Mouse (Mus musculus) megakaryocyte, embryonic 14.5 days (primary cell): ENCODE data around the gene Usp54. TPM values are rescaled to one million over a fixed set of nuclear protein-coding genes. Genes with fewer than 3 reads are reported as not detected.
"Not testable (repeated sequence)": the region's sequence is repeated elsewhere in the genome, so short reads cannot be mapped to it uniquely, and the experiment has no call there.

ENCODE experiments used
- H3K27me3 ChIP-seq: replicated peaks from 2 replicates; pipeline ENCODE3; 2012; ENCODE audit warnings: inconsistent platforms
- H3K36me3 ChIP-seq: replicated peaks from 2 replicates; pipeline ENCODE3; 2012; ENCODE audit warnings: low read length, inconsistent platforms, mixed read lengths
- H3K4me1 ChIP-seq: 2 replicates; pipeline ENCODE4 v1.6.1; 2012; ENCODE audit warnings: inconsistent platforms
- H3K4me3 ChIP-seq: replicated peaks from 2 replicates; pipeline ENCODE3; 2012; ENCODE audit warnings: moderate library complexity, mild to moderate bottlenecking, inconsistent platforms
- H3K9me3 ChIP-seq: 2 replicates; pipeline ENCODE4 v1.6.1; 2012; ENCODE audit warnings: inconsistent platforms
- FLI1 ChIP-seq: IDR thresholded peaks from 2 replicates; pipeline ENCODE4 v1.6.1; 2012; ENCODE audit warnings: low read length, inconsistent platforms, mixed read lengths
- GATA1 ChIP-seq: IDR thresholded peaks from 3 replicates; pipeline ENCODE4 v1.6.1; 2012; ENCODE audit warnings: mixed read lengths, low read length, inconsistent platforms, borderline replicate concordance
- polyA plus RNA-seq: library from polyadenylated mRNA; stranded (reverse); fragments of >175 nt; gene quantifications from 2 replicates; pipeline ENCODE4 v1.2.3, GENCODE M21; 2012; ENCODE audit warnings: low replicate concordance; ENCODE audit not compliant: insufficient read depth

Gene Usp54
- polyA plus RNA-seq, 1 experiment: 1.5 TPM

DNA sequence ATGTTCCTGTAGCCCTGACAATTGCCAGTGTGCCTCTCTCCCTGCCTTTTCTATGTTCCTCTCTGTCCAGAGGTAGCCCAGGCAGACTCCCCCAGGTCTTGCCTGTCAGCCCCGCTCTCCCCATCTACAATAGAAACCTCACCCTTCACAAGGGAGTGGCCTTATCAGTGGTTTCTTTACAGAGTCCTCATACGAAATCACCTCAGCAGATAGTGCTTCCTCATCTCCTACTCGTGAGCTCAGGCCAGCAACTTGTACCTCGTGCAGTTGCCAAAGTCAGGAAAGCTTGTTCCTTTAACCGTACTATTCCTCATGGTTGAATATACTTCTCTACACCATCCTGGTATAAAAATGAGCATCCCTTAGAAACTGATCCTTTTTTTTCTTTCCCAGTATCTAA, 53.4 kb downstream of the Usp54 start:
- Histone ChIP-seq H3K4me1 (peaks cover 14% of the 10 kb centered on the region), H3K36me3 (peaks cover 83% of the 10 kb centered on the region), H3K4me3 (no peak overlapping the region), H3K27me3 (no peaks in the 10 kb centered on the region), H3K9me3 (no peaks in the 10 kb centered on the region)
- TF ChIP-seq GATA1 (no peak), FLI1 (no peak)

DNA sequence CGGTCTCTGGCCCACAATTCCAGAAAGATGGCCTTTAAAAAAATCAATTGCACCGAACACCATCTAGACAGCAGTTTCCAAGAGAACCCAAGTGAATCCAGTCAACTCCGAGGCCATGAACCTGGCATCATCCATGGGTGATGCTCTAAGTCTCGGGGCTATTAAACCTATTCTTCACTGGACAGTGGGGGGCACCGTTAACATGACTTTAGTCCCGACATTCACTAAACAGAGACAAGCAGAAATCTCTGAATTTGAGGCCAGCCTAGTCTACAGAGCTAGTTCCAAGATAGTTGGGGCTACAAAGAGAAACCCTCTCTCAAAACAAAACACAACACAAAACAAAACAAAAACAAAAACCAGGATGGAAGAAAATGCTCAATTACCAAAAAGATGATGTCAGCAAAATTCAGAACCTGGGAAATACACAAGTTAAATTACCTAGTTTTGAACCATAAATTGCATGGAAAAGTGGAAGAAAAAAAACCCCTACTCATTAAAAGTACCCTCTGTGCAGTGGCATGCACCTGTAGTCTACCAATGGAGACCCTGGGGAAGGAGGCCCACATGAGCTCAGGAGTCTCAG, 61.9 kb downstream of the Usp54 start:
- TF ChIP-seq GATA1 (no peak), FLI1 (no peak)

DNA sequence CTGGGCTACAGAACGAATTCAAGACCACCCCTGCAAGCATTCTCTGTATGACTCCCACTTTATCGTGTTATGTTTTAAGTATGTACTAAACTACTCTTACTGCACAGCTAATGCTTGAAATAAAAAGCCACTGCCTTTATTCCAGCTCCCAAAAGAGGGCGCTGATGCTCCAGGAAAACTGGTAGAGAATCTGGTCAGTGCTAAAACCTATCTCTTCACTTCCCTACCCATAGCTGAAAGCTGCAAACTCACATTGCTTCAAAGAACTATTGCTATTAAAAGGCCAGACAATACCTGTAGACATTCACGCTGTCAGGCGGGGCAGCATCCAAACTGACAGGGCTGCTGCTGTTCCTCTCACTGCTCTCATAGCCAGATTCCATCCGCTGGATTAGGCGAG, 64.7 kb downstream of the Usp54 start:
- TF ChIP-seq GATA1: no peak
- TF ChIP-seq FLI1: no peak
- peaks cover 86% of the 10 kb centered on the region for H3K36me3 ChIP-seq
- H3K4me1 ChIP-seq: no peaks in the 10 kb centered on the region; the same call in 1 of the 2 replicates
- no peaks in the 10 kb centered on the region for H3K9me3 ChIP-seq
- H3K27me3 ChIP-seq: no peaks in the 10 kb centered on the region
- no peak overlapping the region for H3K4me3 ChIP-seq

More for the DNA sequence above, 61.9 kb downstream of the Usp54 start:
- Histone ChIP-seq H3K9me3 (no peaks in the 10 kb centered on the region), H3K4me3 (no peak overlapping the region), H3K4me1 (peaks cover 8% of the 10 kb centered on the region), H3K27me3 (no peaks in the 10 kb centered on the region), H3K36me3 (peaks cover 86% of the 10 kb centered on the region)

DNA sequence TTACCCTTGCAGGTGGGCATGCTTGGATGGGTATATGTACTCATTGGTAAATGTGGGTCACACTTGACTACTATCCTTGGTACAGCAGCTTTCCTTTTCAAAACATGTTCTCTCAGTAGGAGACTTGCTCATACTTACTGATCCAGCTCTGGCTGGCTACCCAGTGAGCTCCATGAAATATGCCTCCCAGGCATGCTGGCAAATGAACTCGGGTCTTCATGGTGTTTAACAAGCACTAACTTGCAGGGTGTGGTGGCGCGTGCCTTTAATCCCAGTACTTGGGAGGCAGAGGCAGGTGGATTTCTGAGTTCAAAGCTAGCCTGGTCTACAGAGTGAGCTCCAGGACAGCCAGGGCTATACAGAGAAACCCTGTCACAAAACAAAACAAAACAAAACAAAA, 67.7 kb downstream of the Usp54 start:
- not testable (repeated sequence) for H3K27me3 ChIP-seq, H3K4me3 ChIP-seq, H3K4me1 ChIP-seq, H3K9me3 ChIP-seq
- H3K36me3 ChIP-seq: peaks cover 93% of the 10 kb centered on the region

DNA sequence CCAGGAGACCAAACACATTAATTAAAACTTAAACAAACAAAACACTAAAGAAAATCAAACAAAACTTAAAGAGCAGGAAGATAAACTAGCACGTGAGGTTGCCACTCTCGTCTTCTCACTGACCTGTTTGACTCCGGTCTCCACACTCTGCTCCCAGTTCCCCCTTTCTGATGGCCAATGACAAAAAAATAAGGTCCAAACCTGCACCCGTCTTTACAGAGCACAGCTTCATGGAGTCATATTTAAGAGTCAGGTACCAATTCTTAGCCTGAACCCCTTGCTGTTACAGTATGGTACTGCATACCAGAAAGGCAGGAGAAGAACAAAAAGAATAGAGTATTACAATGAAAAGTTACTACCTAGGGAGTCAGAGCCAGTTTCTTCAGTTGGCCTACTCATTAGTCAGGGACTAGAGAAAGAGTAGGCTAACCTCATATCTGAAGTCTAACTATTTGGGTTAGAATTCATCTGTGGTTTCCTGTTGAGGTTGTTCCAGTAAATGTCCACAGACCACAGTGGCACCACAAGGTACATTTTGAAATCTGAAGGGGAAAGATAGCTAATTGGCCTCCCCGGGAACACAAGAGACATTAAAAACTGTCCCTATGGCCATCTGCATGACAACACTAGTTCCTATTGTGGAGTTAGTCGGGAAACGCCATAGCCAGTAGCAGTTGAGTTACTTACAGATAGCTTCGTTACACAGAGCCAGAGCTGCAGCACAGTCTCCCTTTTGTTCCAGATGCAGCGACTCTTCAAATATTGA, 75.4 kb downstream of the Usp54 start:
- peaks cover 98% of the 10 kb centered on the region for H3K36me3 ChIP-seq
- H3K27me3 ChIP-seq: peaks cover 31% of the 10 kb centered on the region
- peak overlapping the region; percentile 79 for H3K4me3 ChIP-seq
- no peaks in the 10 kb centered on the region for H3K9me3 ChIP-seq
- TF ChIP-seq FLI1 (no peak), GATA1 (no peak; the same call in 2 of the 3 replicates)
- peaks cover 28% of the 10 kb centered on the region for H3K4me1 ChIP-seq

DNA sequence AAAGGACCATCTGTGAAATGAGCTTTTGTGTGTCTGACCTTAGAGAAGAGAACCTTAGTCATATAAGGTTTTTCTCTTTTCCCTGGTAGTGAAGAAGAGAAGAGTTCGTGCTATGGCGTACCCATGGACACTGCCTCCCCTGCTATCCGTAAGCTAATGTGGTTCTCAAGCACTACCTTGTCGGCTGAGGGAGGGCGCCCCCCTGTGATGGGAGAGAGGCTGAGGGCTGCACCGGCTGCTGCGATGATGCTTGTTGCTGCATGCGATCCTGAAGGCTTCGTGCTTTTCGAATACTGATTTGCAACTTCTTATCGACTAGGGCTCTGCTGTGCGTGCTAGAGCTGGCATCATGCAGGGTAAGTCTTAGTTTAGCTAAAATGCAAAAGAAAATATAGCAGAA, 76.2 kb downstream of the Usp54 start:
- TF ChIP-seq FLI1: no peak
- no peak for TF ChIP-seq GATA1
- Histone ChIP-seq H3K36me3 (peaks cover 97% of the 10 kb centered on the region), H3K4me3 (no peak overlapping the region), H3K4me1 (peaks cover 28% of the 10 kb centered on the region), H3K27me3 (peaks cover 29% of the 10 kb centered on the region), H3K9me3 (no peaks in the 10 kb centered on the region)

DNA sequence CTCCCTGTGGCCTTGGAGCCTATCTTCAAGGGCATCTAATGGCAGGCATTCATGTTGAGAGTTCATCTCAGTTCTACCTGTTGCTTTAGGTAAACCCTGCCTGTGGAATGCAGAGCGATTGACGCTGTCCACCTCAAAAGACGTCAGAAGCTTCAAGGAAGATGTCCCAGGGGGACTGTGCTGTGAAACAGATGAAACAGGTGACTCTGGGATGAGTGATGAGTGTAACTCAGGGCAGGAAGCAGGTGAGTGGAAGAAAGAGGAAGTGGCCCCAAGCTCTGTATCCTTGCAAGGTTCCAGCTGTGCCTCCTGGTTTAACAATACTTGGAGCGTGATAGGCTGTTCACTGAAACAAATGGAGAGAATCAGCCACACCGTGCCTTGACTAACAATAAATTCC, 79.0 kb downstream of the Usp54 start:
- H3K27me3 ChIP-seq: peaks cover 21% of the 10 kb centered on the region
- peaks cover 24% of the 10 kb centered on the region for H3K4me1 ChIP-seq
- no peak overlapping the region for H3K4me3 ChIP-seq
- TF ChIP-seq GATA1 (no peak), FLI1 (no peak)
- H3K36me3 ChIP-seq: peaks cover 92% of the 10 kb centered on the region
- peaks cover 4% of the 10 kb centered on the region; the same call in 1 of the 2 replicates for H3K9me3 ChIP-seq

DNA sequence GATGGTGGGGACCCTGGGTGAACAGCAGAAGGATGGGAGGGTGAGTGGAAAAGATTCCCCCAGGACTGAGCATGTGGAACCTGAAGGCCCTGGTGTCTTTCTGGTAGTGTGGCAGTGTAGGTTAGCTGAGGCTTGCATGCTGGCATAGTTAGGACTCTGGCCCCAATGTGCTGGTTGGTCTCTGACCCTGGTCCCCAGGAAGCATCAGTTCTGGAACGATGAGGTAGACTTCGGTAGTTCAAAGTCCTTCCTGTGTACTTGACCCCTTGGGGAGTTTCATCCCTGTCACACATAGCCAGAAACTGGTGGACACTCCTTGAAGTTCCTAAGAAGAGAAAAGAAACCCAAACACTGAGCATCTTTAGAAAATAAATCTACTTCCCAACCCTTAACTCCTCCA, 90.7 kb downstream of the Usp54 start:
- Histone ChIP-seq H3K27me3 (no peaks in the 10 kb centered on the region), H3K4me1 (peaks cover 5% of the 10 kb centered on the region; the same call in 1 of the 2 replicates), H3K36me3 (peaks cover 76% of the 10 kb centered on the region), H3K4me3 (no peak overlapping the region), H3K9me3 (no peaks in the 10 kb centered on the region)
- TF ChIP-seq GATA1 (no peak), FLI1 (no peak)

DNA sequence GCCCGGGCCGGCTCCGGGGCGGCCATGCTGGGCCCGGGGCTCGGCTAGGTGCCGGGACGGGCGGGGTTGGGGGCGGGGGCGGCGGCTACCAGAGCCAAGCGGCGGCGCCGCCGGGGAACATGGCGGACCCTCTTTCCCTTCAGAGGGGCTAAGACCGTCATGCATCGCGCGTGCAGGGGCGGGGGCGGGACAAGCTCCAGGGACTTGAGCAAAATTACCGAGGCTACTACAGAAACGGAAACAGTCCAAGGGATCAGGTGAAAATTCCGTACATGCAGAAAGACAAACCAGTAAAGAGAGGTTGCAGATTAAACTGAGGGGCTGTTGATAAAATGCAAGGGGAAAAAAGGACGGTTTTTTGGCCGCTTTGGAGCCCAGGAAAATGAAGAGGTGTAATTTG, 94.4 kb downstream of the Usp54 start, which contains the start of gene Ppp3cb:
TSS of gene Ppp3cb (minus strand) at position 159 of the 400 bp plus-strand sequence.
- TF ChIP-seq GATA1 (no peak), FLI1 (no peak)
- H3K4me1 ChIP-seq: peaks cover 33% of the 10 kb centered on the region; the same call in 1 of the 2 replicates
- H3K36me3 ChIP-seq: peaks cover 38% of the 10 kb centered on the region
- no peaks in the 10 kb centered on the region for H3K9me3 ChIP-seq
- H3K4me3 ChIP-seq: peak within 1 kb of the TSS; percentile 93
- no peaks in the 10 kb centered on the region for H3K27me3 ChIP-seq

DNA sequence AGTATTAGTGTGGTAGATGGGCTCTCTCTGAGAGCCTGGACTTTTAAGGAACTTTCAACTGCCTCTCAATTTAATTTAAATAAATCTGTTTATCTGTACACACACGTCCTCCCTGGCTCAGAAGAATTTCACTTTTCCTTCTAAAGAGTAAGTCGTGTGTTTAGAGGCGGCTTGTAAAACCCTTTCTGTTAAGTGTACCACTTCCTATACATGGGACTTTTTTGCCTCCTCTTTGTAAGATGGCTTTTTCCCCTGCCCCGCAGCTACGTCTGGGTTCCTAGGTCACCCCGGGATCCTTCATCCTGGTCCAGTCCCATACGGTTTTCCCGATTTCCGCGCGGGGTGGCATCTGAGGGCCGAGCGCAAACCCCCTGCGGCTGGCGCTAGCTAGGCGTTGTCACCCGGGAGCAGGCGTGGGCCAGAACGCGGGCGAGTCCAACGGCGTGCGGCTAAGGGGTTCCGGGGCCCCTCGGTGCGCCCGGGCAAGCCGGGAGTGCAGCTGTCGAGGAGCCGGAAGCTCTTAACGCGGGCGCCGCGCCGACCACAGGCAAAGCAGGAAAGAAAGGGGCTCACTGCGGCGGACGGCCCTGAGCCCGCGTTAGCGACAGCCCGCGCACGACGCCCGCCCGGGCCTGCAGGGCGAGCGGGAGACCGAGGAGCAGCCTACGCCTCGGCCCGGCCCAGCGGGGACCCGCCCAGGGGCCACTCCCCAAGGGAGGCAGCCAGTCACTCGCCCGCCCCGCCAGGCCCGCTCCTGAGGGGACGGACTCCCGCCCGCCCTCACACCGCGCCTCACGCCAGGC, 95.1 kb downstream of the Usp54 start:
- no peaks in the 10 kb centered on the region for H3K9me3 ChIP-seq
- peaks cover 38% of the 10 kb centered on the region; the same call in 1 of the 2 replicates for H3K4me1 ChIP-seq
- TF ChIP-seq GATA1 (no peak), FLI1 (no peak)
- peak overlapping the region; percentile 93 for H3K4me3 ChIP-seq
- peaks cover 32% of the 10 kb centered on the region for H3K36me3 ChIP-seq
- no peaks in the 10 kb centered on the region for H3K27me3 ChIP-seq
